Mouse (Mus musculus) B cell, adult (primary cell): Measurements from ENCODE around the gene Olfr1095. TPM values are rescaled to one million over a fixed set of nuclear protein-coding genes. Genes with fewer than 3 reads are reported as not detected.

Source experiments
- total RNA-seq: library from RNA; stranded (reverse); gene quantifications from 4 replicates; pipeline ENCODE4 v1.2.4, GENCODE M21; 2023; ENCODE audit not compliant: inconsistent age

Olfr1095 gene
- not detected in 4 replicates for total RNA-seq

GRCm38 (mm10) chr2:86851596-86851995, at the start of gene Olfr1095:
Gene Olfr1095, minus strand, starts transcription at chr2:86851696.

GRCm38 (mm10) chr2:86892116-86892515, 40.6 kb upstream of the Olfr1095 start, which contains the start of gene Olfr1097:
Gene Olfr1097, minus strand, starts transcription at chr2:86892216.

DNA sequence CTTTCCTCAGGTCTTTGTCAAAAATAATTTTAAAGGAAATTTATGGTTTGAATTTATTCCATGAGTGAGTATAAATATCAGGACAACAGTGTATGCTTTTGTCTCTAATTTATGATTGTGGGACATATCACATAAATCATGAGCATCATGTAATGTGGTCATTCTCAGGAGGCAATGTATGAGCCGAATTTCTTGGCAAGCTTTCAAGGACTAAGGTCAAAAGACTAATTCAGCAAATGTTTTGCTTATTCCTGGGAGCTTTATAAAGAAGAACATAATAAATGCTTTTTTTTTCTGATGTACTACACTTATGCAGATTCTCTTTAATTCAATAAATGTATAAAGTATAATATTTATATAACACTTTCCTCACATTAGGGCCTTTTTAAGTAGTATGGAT, 23.2 kb upstream of the Olfr1095 start, which contains the start of gene Gm13723:
Gene Gm13723 (minus strand): TSS at position 101 of the 400 bp plus-strand sequence.

GRCm38 (mm10) chr2:86824363-86824762, 27.1 kb downstream of the Olfr1095 start, which contains the start of gene Olfr1094:
Gene Olfr1094, plus strand, starts transcription at chr2:86824663.

DNA sequence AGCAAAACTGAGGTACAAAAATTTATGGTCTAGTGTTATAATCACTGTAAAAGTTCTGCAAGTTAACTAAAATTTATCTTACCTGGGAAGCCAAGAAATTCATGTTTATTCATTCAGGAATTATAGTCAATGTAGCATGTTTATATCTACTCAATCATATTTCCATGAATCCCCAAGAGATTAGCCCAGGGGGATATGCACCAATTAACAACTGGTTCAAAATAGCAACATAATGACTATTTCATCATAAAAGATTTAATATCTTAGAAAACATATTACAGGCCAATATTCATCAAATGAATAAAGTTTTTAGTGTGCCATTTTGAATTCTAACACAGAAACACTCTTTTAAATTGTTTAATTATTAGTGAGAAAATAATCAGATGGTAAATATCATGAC, 41.6 kb downstream of the Olfr1095 start, which contains the start of gene Olfr141:
Gene Olfr141 (minus strand): TSS at position 101 of the 400 bp plus-strand sequence.

Other genes with a start within 250 kb of the Olfr1095 start
- not detected in 4 replicates for gene Olfr1084, start 212.0 kb downstream of the Olfr1095 start, total RNA-seq
- gene Olfr1085, start 189.7 kb downstream of the Olfr1095 start, total RNA-seq: not detected in 4 replicates
- gene Olfr1086, start 171.6 kb downstream of the Olfr1095 start, total RNA-seq: not detected in 4 replicates
- not detected in 4 replicates for gene Olfr1087, start 153.3 kb downstream of the Olfr1095 start, total RNA-seq
- not detected in 4 replicates for gene Olfr1089, start 118.0 kb downstream of the Olfr1095 start, total RNA-seq
- not detected in 4 replicates for gene Olfr1090, start 92.7 kb downstream of the Olfr1095 start, total RNA-seq
- gene Olfr1093, start 69.2 kb downstream of the Olfr1095 start, total RNA-seq: not detected in 4 replicates
- not detected in 4 replicates for gene Olfr141, start 41.7 kb downstream of the Olfr1095 start, total RNA-seq
- gene Olfr1094, start 27.0 kb downstream of the Olfr1095 start, total RNA-seq: not detected in 4 replicates
- not detected in 4 replicates for gene Gm13723, start 23.1 kb upstream of the Olfr1095 start, total RNA-seq
- not detected in 4 replicates for gene Olfr1097, start 40.5 kb upstream of the Olfr1095 start, total RNA-seq
- gene Olfr1098, start 72.8 kb upstream of the Olfr1095 start, total RNA-seq: not detected in 4 replicates
- gene Olfr1099, start 109.0 kb upstream of the Olfr1095 start, total RNA-seq: not detected in 4 replicates
- not detected in 4 replicates for gene Olfr1100, start 128.3 kb upstream of the Olfr1095 start, total RNA-seq
- gene Olfr1101, start 139.5 kb upstream of the Olfr1095 start, total RNA-seq: not detected in 4 replicates
- gene Olfr1102, start 146.7 kb upstream of the Olfr1095 start, total RNA-seq: not detected in 4 replicates
- gene Olfr1104, start 175.4 kb upstream of the Olfr1095 start, total RNA-seq: not detected in 4 replicates
- not detected in 4 replicates for gene Olfr1105, start 184.8 kb upstream of the Olfr1095 start, total RNA-seq
- gene Olfr1106, start 200.6 kb upstream of the Olfr1095 start, total RNA-seq: not detected in 4 replicates
- not detected in 4 replicates for gene Olfr1107, start 224.1 kb upstream of the Olfr1095 start, total RNA-seq
- gene Olfr1109, start 244.3 kb upstream of the Olfr1095 start, total RNA-seq: not detected in 4 replicates